Mouse (Mus musculus) liver, embryonic 14.5 days (tissue): ENCODE measurements around the gene Scamp5.

Experiments used
- CTCF ChIP-seq: IDR thresholded peaks from 2 replicates; pipeline ENCODE4 v1.5.1; 2016; ENCODE audit warnings: antibody characterized with exemption, low read depth, control low read depth
- EP300 ChIP-seq: IDR thresholded peaks from 2 replicates; pipeline ENCODE4 v1.6.1; 2016; ENCODE audit warnings: antibody characterized with exemption, low read depth

GRCm38 (mm10) chr9:57425116-57425515, 42.7 kb downstream of the Scamp5 start:
- TF ChIP-seq EP300 = no peak
- TF ChIP-seq CTCF = no peak
